Mouse (Mus musculus) myocyte (in vitro differentiated cells): ENCODE results near the gene B3gnt3.

Experiments used
- E2F4 ChIP-seq: IDR thresholded peaks from one replicate; pipeline ENCODE4 v1.6.1; 2011; ENCODE audit warnings: mild to moderate bottlenecking, control low read depth, moderate library complexity; ENCODE audit not compliant: insufficient read depth
- POLR2A ChIP-seq: IDR thresholded peaks from one replicate; pipeline ENCODE4 v1.6.1; 2011; ENCODE audit warnings: low read depth, mild to moderate bottlenecking, control low read depth, moderate library complexity; ENCODE audit not compliant: insufficient read length
- TCF12 ChIP-seq: IDR thresholded peaks from one replicate; pipeline ENCODE4 v1.6.1; 2011; ENCODE audit warnings: mild to moderate bottlenecking, control low read depth; ENCODE audit not compliant: poor library complexity, insufficient read depth, severe bottlenecking

GRCm38 (mm10) chr8:71728240-71728785 lies 26.7 kb upstream of the B3gnt3 start:
- TF ChIP-seq POLR2A (no peak), TCF12 (no peak), E2F4 (no peak)
